Mouse (Mus musculus) hindbrain, embryonic 13.5 days (tissue): ENCODE results near the gene Oip5. TPM values are rescaled to one million over a fixed set of nuclear protein-coding genes. Genes with fewer than 3 reads are reported as not detected.
"Not testable (repeated sequence)": the region's sequence is repeated elsewhere in the genome, so short reads cannot be mapped to it uniquely, and the experiment has no call there.

Experiments
- ATAC-seq: fragments of 200-750 bp; cut with Nextera tagmentation; 2 replicates; pipeline ENCODE4 v1.8.0; 2017; ENCODE audit warnings: moderate TSS enrichment; ENCODE audit not compliant: low FRiP score
- H3K27ac ChIP-seq: fragments of 300-500 bp; sonication (generic); 2 replicates; pipeline ENCODE4 v1.5.1; 2015; ENCODE audit warnings: inconsistent platforms, mild to moderate bottlenecking, moderate library complexity
- H3K27me3 ChIP-seq: fragments of 300-500 bp; sonication (generic); 2 replicates; pipeline ENCODE4 v1.6.1; 2015; ENCODE audit warnings: mild to moderate bottlenecking, inconsistent platforms
- H3K36me3 ChIP-seq: fragments of 300-500 bp; sonication (generic); 2 replicates; pipeline ENCODE4 v1.6.1; 2015; ENCODE audit warnings: mild to moderate bottlenecking, inconsistent platforms
- H3K4me1 ChIP-seq: fragments of 300-500 bp; sonication (generic); replicated peaks from 2 replicates; pipeline ENCODE4 v1.6.1; 2015; ENCODE audit warnings: inconsistent platforms
- H3K4me2 ChIP-seq: fragments of 300-500 bp; sonication (generic); 2 replicates; pipeline ENCODE4 v1.6.1; 2015; ENCODE audit warnings: inconsistent platforms, mild to moderate bottlenecking, moderate library complexity
- H3K4me3 ChIP-seq: fragments of 300-500 bp; sonication (generic); 2 replicates; pipeline ENCODE4 v1.5.1; 2015; ENCODE audit warnings: mild to moderate bottlenecking, inconsistent platforms
- H3K9ac ChIP-seq: fragments of 300-500 bp; sonication (generic); 2 replicates; pipeline ENCODE4 v1.6.1; 2015; ENCODE audit warnings: mild to moderate bottlenecking, inconsistent platforms
- H3K9me3 ChIP-seq: fragments of 300-500 bp; sonication (generic); 2 replicates; pipeline ENCODE4 v1.6.1; 2016; ENCODE audit warnings: inconsistent platforms
- WGBS: fragments of 180-500 bp; shearing (Covaris S2); methylation state at CpG from one replicate; pipeline ENCODE4 v1.1.7; 2015; 5-methylcytosine and 5-hydroxymethylcytosine counted together
- polyA plus RNA-seq: library from polyadenylated mRNA; unstranded; fragments of >200 nt; fragmentation: Nextera tagmentation; extraction: Ambion mirVana; gene quantifications from 2 replicates; pipeline ENCODE4 v1.2.1, GENCODE M21; 2015

The Oip5 gene
- polyA plus RNA-seq, 1 experiment from 2014 or later: 7.4 TPM

GRCm38 (mm10) chr2:119603909-119604308, 14.4 kb downstream of the Oip5 start:
- Histone ChIP-seq H3K9me3 (no peaks in the 10 kb centered on the region), H3K27ac (no peak overlapping the region), H3K4me1 (peaks cover 19% of the 10 kb centered on the region), H3K9ac (no peak overlapping the region), H3K27me3 (no peaks in the 10 kb centered on the region), H3K36me3 (peaks cover 51% of the 10 kb centered on the region), H3K4me2 (no peak overlapping the region), H3K4me3 (no peak overlapping the region)
- no peak for ATAC-seq
- 86% methylated on average over 2 of the region's 2 CpGs for WGBS

- H3K4me3 ChIP-seq: no peak overlapping the region
- ATAC-seq: no peak
- no peaks in the 10 kb centered on the region for H3K27me3 ChIP-seq
- no peak overlapping the region for H3K4me2 ChIP-seq
- peaks cover 28% of the 10 kb centered on the region for H3K4me1 ChIP-seq
- peaks cover 51% of the 10 kb centered on the region for H3K36me3 ChIP-seq
- no peak overlapping the region for H3K9ac ChIP-seq
- H3K27ac ChIP-seq: no peak overlapping the region
- no peaks in the 10 kb centered on the region for H3K9me3 ChIP-seq
- 79% methylated on average over 1 of the region's 1 CpGs for WGBS
Observed at GRCm38 (mm10) chr2:119602488-119602887, 15.8 kb downstream of the Oip5 start.

- H3K4me3 ChIP-seq, H3K27ac ChIP-seq, H3K27me3 ChIP-seq, ATAC-seq, H3K9me3 ChIP-seq, H3K4me2 ChIP-seq, H3K9ac ChIP-seq: not testable (repeated sequence)
- WGBS: 72% methylated on average over 3 of the region's 3 CpGs
- Histone ChIP-seq H3K4me1 (peaks cover 35% of the 10 kb centered on the region), H3K36me3 (peaks cover 54% of the 10 kb centered on the region)
Observed at GRCm38 (mm10) chr2:119601575-119601974, 16.7 kb downstream of the Oip5 start.

GRCm38 (mm10) chr2:119601027-119601426, 17.2 kb downstream of the Oip5 start:
- 83% methylated on average over 4 of the region's 4 CpGs for WGBS
- ATAC-seq: no peak
- H3K36me3 ChIP-seq: peaks cover 54% of the 10 kb centered on the region
- H3K27ac ChIP-seq: no peak overlapping the region
- no peaks in the 10 kb centered on the region for H3K9me3 ChIP-seq
- no peak overlapping the region for H3K4me2 ChIP-seq
- H3K9ac ChIP-seq: no peak overlapping the region
- H3K27me3 ChIP-seq: no peaks in the 10 kb centered on the region
- H3K4me3 ChIP-seq: no peak overlapping the region
- H3K4me1 ChIP-seq: peaks cover 39% of the 10 kb centered on the region

GRCm38 (mm10) chr2:119596781-119597330, 21.4 kb downstream of the Oip5 start:
- H3K4me2 ChIP-seq: no peak overlapping the region
- H3K36me3 ChIP-seq: peaks cover 38% of the 10 kb centered on the region
- no peak overlapping the region for H3K27ac ChIP-seq
- H3K9me3 ChIP-seq: no peaks in the 10 kb centered on the region
- WGBS: 94% methylated on average over 8 of the region's 8 CpGs
- H3K27me3 ChIP-seq: no peaks in the 10 kb centered on the region
- H3K4me3 ChIP-seq: no peak overlapping the region
- H3K9ac ChIP-seq: no peak overlapping the region
- ATAC-seq: no peak
- H3K4me1 ChIP-seq: peaks cover 53% of the 10 kb centered on the region

GRCm38 (mm10) chr2:119595308-119595707, 23.0 kb downstream of the Oip5 start:
- Histone ChIP-seq H3K36me3 (peaks cover 45% of the 10 kb centered on the region), H3K4me1 (peaks cover 42% of the 10 kb centered on the region), H3K9me3 (no peaks in the 10 kb centered on the region), H3K27me3 (no peaks in the 10 kb centered on the region), H3K4me3 (peak overlapping the region; percentile 96), H3K9ac (peak overlapping the region; percentile 97), H3K4me2 (peak overlapping the region; percentile 62), H3K27ac (no peak overlapping the region)
- ATAC-seq: no peak
- 60% methylated on average over 4 of the region's 4 CpGs for WGBS

GRCm38 (mm10) chr2:119594113-119594981, 23.9 kb downstream of the Oip5 start:
- peak; percentile 99 for ATAC-seq
- Histone ChIP-seq H3K27ac (peak overlapping the region; percentile 88), H3K36me3 (peaks cover 40% of the 10 kb centered on the region), H3K4me2 (peak overlapping the region; percentile 62), H3K4me3 (peak overlapping the region; percentile 96), H3K9me3 (no peaks in the 10 kb centered on the region), H3K4me1 (peaks cover 39% of the 10 kb centered on the region), H3K27me3 (no peaks in the 10 kb centered on the region), H3K9ac (peak overlapping the region; percentile 97)
- WGBS: 0% methylated on average over 61 of the region's 61 CpGs

- peak overlapping the region; percentile 96 for H3K4me3 ChIP-seq
- no peaks in the 10 kb centered on the region for H3K9me3 ChIP-seq
- H3K4me2 ChIP-seq: peak overlapping the region; percentile 51
- H3K27me3 ChIP-seq: no peaks in the 10 kb centered on the region
- H3K9ac ChIP-seq: peak overlapping the region; percentile 97; the same call in 1 of the 2 replicates
- no peak; the same call in 1 of the 2 replicates for ATAC-seq
- H3K36me3 ChIP-seq: peaks cover 36% of the 10 kb centered on the region
- 8% methylated on average over 7 of the region's 7 CpGs for WGBS
- H3K27ac ChIP-seq: peak overlapping the region; percentile 88
- H3K4me1 ChIP-seq: peaks cover 39% of the 10 kb centered on the region
Observed at GRCm38 (mm10) chr2:119593765-119594112, 24.5 kb downstream of the Oip5 start.

GRCm38 (mm10) chr2:119591247-119591646, 27.0 kb downstream of the Oip5 start:
- Histone ChIP-seq H3K36me3 (peaks cover 21% of the 10 kb centered on the region), H3K27ac (no peak overlapping the region), H3K9me3 (no peaks in the 10 kb centered on the region), H3K4me1 (peaks cover 21% of the 10 kb centered on the region), H3K9ac (no peak overlapping the region), H3K4me3 (no peak overlapping the region), H3K4me2 (no peak overlapping the region), H3K27me3 (no peaks in the 10 kb centered on the region)
- 92% methylated on average over 3 of the region's 3 CpGs for WGBS
- ATAC-seq: no peak

- Histone ChIP-seq H3K4me1 (no peaks in the 10 kb centered on the region), H3K27me3 (no peaks in the 10 kb centered on the region), H3K36me3 (peaks cover 40% of the 10 kb centered on the region), H3K9ac (no peak overlapping the region), H3K27ac (no peak overlapping the region), H3K9me3 (no peaks in the 10 kb centered on the region), H3K4me3 (no peak overlapping the region), H3K4me2 (no peak overlapping the region)
- no peak for ATAC-seq
- 12% methylated on average over 4 of the region's 4 CpGs for WGBS
Observed at GRCm38 (mm10) chr2:119587383-119587782, 30.9 kb downstream of the Oip5 start.

- Histone ChIP-seq H3K9me3 (no peaks in the 10 kb centered on the region), H3K9ac (no peak overlapping the region), H3K4me1 (no peaks in the 10 kb centered on the region), H3K27ac (no peak overlapping the region), H3K27me3 (no peaks in the 10 kb centered on the region), H3K36me3 (peaks cover 43% of the 10 kb centered on the region), H3K4me3 (no peak overlapping the region), H3K4me2 (no peak overlapping the region)
- 91% methylated on average over 8 of the region's 8 CpGs for WGBS
- ATAC-seq: no peak
Observed at GRCm38 (mm10) chr2:119584282-119584681, 34.0 kb downstream of the Oip5 start.

- ATAC-seq: no peak
- Histone ChIP-seq H3K27me3 (no peaks in the 10 kb centered on the region), H3K4me3 (no peak overlapping the region), H3K9ac (no peak overlapping the region), H3K4me1 (no peaks in the 10 kb centered on the region), H3K27ac (no peak overlapping the region), H3K9me3 (no peaks in the 10 kb centered on the region), H3K36me3 (peaks cover 49% of the 10 kb centered on the region), H3K4me2 (no peak overlapping the region)
- 85% methylated on average over 2 of the region's 2 CpGs for WGBS
Observed at GRCm38 (mm10) chr2:119583439-119583838, 34.8 kb downstream of the Oip5 start.

GRCm38 (mm10) chr2:119581571-119581970, 36.7 kb downstream of the Oip5 start:
- Histone ChIP-seq H3K27ac (no peak overlapping the region), H3K9me3 (no peaks in the 10 kb centered on the region), H3K4me3 (no peak overlapping the region), H3K4me2 (no peak overlapping the region), H3K36me3 (peaks cover 43% of the 10 kb centered on the region), H3K4me1 (no peaks in the 10 kb centered on the region), H3K27me3 (no peaks in the 10 kb centered on the region), H3K9ac (no peak overlapping the region)
- ATAC-seq: no peak
- 96% methylated on average over 3 of the region's 3 CpGs for WGBS
